Mouse (Mus musculus) CH12.LX (cell line): Measurements from ENCODE around the gene Mrps14. TPM values are rescaled to one million over a fixed set of nuclear protein-coding genes. Genes with fewer than 3 reads are reported as not detected.

Source experiments
- DNase-seq: peaks from one replicate; pipeline ENCODE4 v3.0.0-alpha.2; 2013; ENCODE audit errors: extremely low read depth
- H3K27ac ChIP-seq: 2 replicates; pipeline ENCODE4 v1.5.1; 2012; ENCODE audit warnings: low read depth, mild to moderate bottlenecking, control low read depth, moderate library complexity; ENCODE audit not compliant: insufficient read depth
- H3K27me3 ChIP-seq: replicated peaks from 2 replicates; pipeline ENCODE3; 2012; ENCODE audit warnings: inconsistent platforms
- H3K36me3 ChIP-seq, 2 experiments: replicated peaks in 1 of 2; 2 replicates each; pipeline versions ENCODE3 to v1.6.1; 2012; ENCODE audit warnings: inconsistent platforms in 1 of 2, low read length in 1 of 2, mild to moderate bottlenecking in 1 of 2, mixed read lengths in 1 of 2, moderate library complexity in 1 of 2; ENCODE audit not compliant: control insufficient read depth in 1 of 2, insufficient read depth in 1 of 2
- H3K4me1 ChIP-seq, 2 experiments: 2 replicates each; pipeline ENCODE4 v1.6.1; 2012; ENCODE audit warnings: inconsistent platforms in 1 of 2, moderate library complexity in 1 of 2; ENCODE audit not compliant: insufficient read depth in 2 of 2, control insufficient read depth in 1 of 2
- H3K4me2 ChIP-seq: 2 replicates; pipeline ENCODE4 v1.6.1; 2012; ENCODE audit warnings: low read depth, mild to moderate bottlenecking, control low read depth; ENCODE audit not compliant: poor library complexity, insufficient read depth, severe bottlenecking
- H3K4me3 ChIP-seq, 3 experiments: fragments of 150-350 bp in 1 of 3; sonication (generic) in 1 of 3; replicated peaks in 1 of 3; 2 replicates each; pipeline versions ENCODE3 to v1.5.1; 2011 to 2012; ENCODE audit warnings: low read depth in 2 of 3, low read length in 2 of 3, mild to moderate bottlenecking in 2 of 3, moderate library complexity in 2 of 3, control low read depth in 1 of 3, improper control_type of control experiment in 1 of 3, inconsistent platforms in 1 of 3, mixed read lengths in 1 of 3; ENCODE audit not compliant: poor library complexity in 1 of 3
- H3K79me2 ChIP-seq: replicated peaks from 2 replicates; pipeline ENCODE4 v1.6.1; 2012; ENCODE audit warnings: mild to moderate bottlenecking, moderate library complexity; ENCODE audit not compliant: control insufficient read depth, poor library complexity, insufficient read depth, severe bottlenecking; ENCODE audit errors: extremely low read depth
- H3K9ac ChIP-seq: 2 replicates; pipeline ENCODE4 v1.6.1; 2012; ENCODE audit warnings: low read depth, mild to moderate bottlenecking, control low read depth, moderate library complexity; ENCODE audit not compliant: insufficient read depth
- H3K9me3 ChIP-seq: replicated peaks from 2 replicates; pipeline ENCODE3; 2012; ENCODE audit warnings: low read length, inconsistent platforms, mixed read lengths
- BHLHE40 ChIP-seq: IDR thresholded peaks from 2 replicates; pipeline ENCODE4 v1.6.1; 2011; ENCODE audit warnings: mild to moderate bottlenecking, low read depth, low read length, improper control_type of control experiment
- CHD1 ChIP-seq: IDR thresholded peaks from 2 replicates; pipeline ENCODE4 v1.6.1; 2012; ENCODE audit warnings: low read depth, low read length, improper control_type of control experiment, inconsistent platforms
- CHD2 ChIP-seq: IDR thresholded peaks from 2 replicates; pipeline ENCODE4 v1.6.1; 2011; ENCODE audit warnings: low read length, improper control_type of control experiment
- CTCF ChIP-seq, 2 experiments: IDR thresholded peaks in 1 of 2; conservative IDR thresholded peaks in 1 of 2; 2 replicates each; pipeline ENCODE4 v1.5.1; 2011 to 2012; ENCODE audit warnings: low read depth in 2 of 2, low read length in 2 of 2, improper control_type of control experiment in 1 of 2, inconsistent platforms in 1 of 2, mild to moderate bottlenecking in 1 of 2, moderate library complexity in 1 of 2
- E2F4 ChIP-seq: IDR thresholded peaks from 2 replicates; pipeline ENCODE4 v1.6.1; 2011; ENCODE audit warnings: low read depth, low read length, improper control_type of control experiment; ENCODE audit not compliant: insufficient replicate concordance
- ELF1 ChIP-seq: IDR thresholded peaks from 2 replicates; pipeline ENCODE4 v1.6.1; 2014; ENCODE audit warnings: low read depth, mild to moderate bottlenecking, inconsistent platforms, low read length, improper control_type of control experiment
- EP300 ChIP-seq: IDR thresholded peaks from 2 replicates; pipeline ENCODE4 v1.6.1; 2011; ENCODE audit warnings: low read length, improper control_type of control experiment
- ETS1 ChIP-seq: conservative IDR thresholded peaks from 2 replicates; pipeline ENCODE4 v1.6.1; 2012; ENCODE audit warnings: low read depth, mild to moderate bottlenecking, inconsistent platforms, low read length, improper control_type of control experiment, moderate library complexity
- GABPA ChIP-seq: IDR thresholded peaks from 2 replicates; pipeline ENCODE4 v1.6.1; 2012; ENCODE audit warnings: low read depth, low read length, improper control_type of control experiment, inconsistent platforms; ENCODE audit not compliant: insufficient replicate concordance
- HCFC1 ChIP-seq: IDR thresholded peaks from 2 replicates; pipeline ENCODE4 v1.6.1; 2012; ENCODE audit warnings: low read depth, mild to moderate bottlenecking, inconsistent platforms, low read length, improper control_type of control experiment
- IRF4 ChIP-seq: IDR thresholded peaks from 2 replicates; pipeline ENCODE4 v1.6.1; 2014; ENCODE audit warnings: low read depth, mild to moderate bottlenecking, inconsistent platforms, low read length, improper control_type of control experiment
- JUN ChIP-seq: IDR thresholded peaks from 2 replicates; pipeline ENCODE4 v1.6.1; 2011; ENCODE audit warnings: low read depth, mild to moderate bottlenecking, low read length, improper control_type of control experiment, moderate library complexity; ENCODE audit not compliant: insufficient read depth
- JUND ChIP-seq: conservative IDR thresholded peaks from 2 replicates; pipeline ENCODE4 v1.6.1; 2011; ENCODE audit warnings: low read depth, low read length, improper control_type of control experiment
- KAT2A ChIP-seq: IDR thresholded peaks from 2 replicates; pipeline ENCODE4 v1.6.1; 2012; ENCODE audit warnings: low read length, improper control_type of control experiment, inconsistent platforms; ENCODE audit not compliant: insufficient replicate concordance
- MAFK ChIP-seq: IDR thresholded peaks from 2 replicates; pipeline ENCODE4 v1.6.1; 2011; ENCODE audit warnings: low read length, improper control_type of control experiment; ENCODE audit not compliant: insufficient replicate concordance
- MAZ ChIP-seq: IDR thresholded peaks from 2 replicates; pipeline ENCODE4 v1.6.1; 2012; ENCODE audit warnings: low read depth, mild to moderate bottlenecking, inconsistent platforms, low read length, improper control_type of control experiment, moderate library complexity
- MEF2A ChIP-seq: IDR thresholded peaks from 2 replicates; pipeline ENCODE4 v1.6.1; 2014; ENCODE audit warnings: low read depth, mild to moderate bottlenecking, inconsistent platforms, low read length, improper control_type of control experiment, borderline replicate concordance
- MYC ChIP-seq: IDR thresholded peaks from 2 replicates; pipeline ENCODE4 v1.6.1; 2011; ENCODE audit warnings: low read depth, mild to moderate bottlenecking, improper control_type of control experiment, low read length
- NRF1 ChIP-seq: IDR thresholded peaks from 2 replicates; pipeline ENCODE4 v1.6.1; 2014; ENCODE audit warnings: low read depth, mild to moderate bottlenecking, inconsistent platforms, low read length, improper control_type of control experiment, moderate library complexity
- PAX5 ChIP-seq: IDR thresholded peaks from 2 replicates; pipeline ENCODE4 v1.6.1; 2012; ENCODE audit warnings: low read length, inconsistent platforms, mixed read lengths
- POLR2A ChIP-seq: IDR thresholded peaks from 2 replicates; pipeline ENCODE4 v1.6.1; 2011; ENCODE audit warnings: low read depth, mild to moderate bottlenecking, improper control_type of control experiment, low read length
- POLR2AphosphoS2 ChIP-seq: IDR thresholded peaks from 2 replicates; pipeline ENCODE4 v1.6.1; 2011; ENCODE audit warnings: low read depth, low read length, improper control_type of control experiment
- RCOR1 ChIP-seq: conservative IDR thresholded peaks from 2 replicates; pipeline ENCODE4 v1.6.1; 2012; ENCODE audit warnings: low read depth, mild to moderate bottlenecking, inconsistent platforms, low read length, improper control_type of control experiment
- SIN3A ChIP-seq: IDR thresholded peaks from 2 replicates; pipeline ENCODE4 v1.6.1; 2012; ENCODE audit warnings: low read length, improper control_type of control experiment, inconsistent platforms
- SMC3 ChIP-seq: IDR thresholded peaks from 2 replicates; pipeline ENCODE4 v1.6.1; 2011; ENCODE audit warnings: low read depth, low read length, improper control_type of control experiment
- TBP ChIP-seq: conservative IDR thresholded peaks from 2 replicates; pipeline ENCODE4 v1.6.1; 2011; ENCODE audit warnings: low read depth, low read length, improper control_type of control experiment
- UBTF ChIP-seq: IDR thresholded peaks from 2 replicates; pipeline ENCODE4 v1.6.1; 2012; ENCODE audit warnings: low read depth, mild to moderate bottlenecking, inconsistent platforms, low read length, improper control_type of control experiment, moderate library complexity
- USF2 ChIP-seq: conservative IDR thresholded peaks from 2 replicates; pipeline ENCODE4 v1.6.1; 2011; ENCODE audit warnings: low read depth, low read length, improper control_type of control experiment
- ZC3H11A ChIP-seq: IDR thresholded peaks from 2 replicates; pipeline ENCODE4 v1.6.1; 2012; ENCODE audit warnings: low read depth, mild to moderate bottlenecking, inconsistent platforms, low read length, improper control_type of control experiment
- ZKSCAN1 ChIP-seq: IDR thresholded peaks from 2 replicates; pipeline ENCODE4 v1.6.1; 2012; ENCODE audit warnings: low read depth, inconsistent platforms, low read length, improper control_type of control experiment, borderline replicate concordance
- ZMIZ1 ChIP-seq: IDR thresholded peaks from 2 replicates; pipeline ENCODE4 v1.6.1; 2012; ENCODE audit warnings: low read depth, mild to moderate bottlenecking, inconsistent platforms, low read length, improper control_type of control experiment
- dilution Hi-C: fragments of 300-500 bp; cut with MboI; formaldehyde crosslinking; loops from 2 replicates; pipeline ENCODE4 v1.14.3; 2020; ENCODE audit warnings: low sequenced_read_pairs; ENCODE audit not compliant: extremely low pct_unique_long_range_greater_than_20kb, extremely low pct_ligation_motif_present
- in situ Hi-C: fragments of 300-500 bp; cut with MboI; formaldehyde crosslinking; loops from 3 replicates; pipeline ENCODE4 v1.14.3; 2019; ENCODE audit warnings: low sequenced_read_pairs, low pct_ligation_motif_present, low pct_unique_long_range_greater_than_20kb, mixed read lengths
- polyA plus RNA-seq: library from polyadenylated mRNA; unstranded; fragments of >175 nt; gene quantifications from 2 replicates; pipeline ENCODE4 v1.2.1, GENCODE M21; 2012; ENCODE audit warnings: low read depth; ENCODE audit not compliant: insufficient read length
- total RNA-seq, 2 experiments: library from RNA; depleted of rRNA; stranded (reverse); fragments of 300-350 nt in 1 of 2; fragments of >200 nt in 1 of 2; gene quantifications; 2 replicates each; pipeline ENCODE4 v1.2.3; 2012 to 2014

Mrps14 gene
- total and polyA plus RNA-seq, 3 experiments, result 103 to 142 (median 106) TPM

DNA sequence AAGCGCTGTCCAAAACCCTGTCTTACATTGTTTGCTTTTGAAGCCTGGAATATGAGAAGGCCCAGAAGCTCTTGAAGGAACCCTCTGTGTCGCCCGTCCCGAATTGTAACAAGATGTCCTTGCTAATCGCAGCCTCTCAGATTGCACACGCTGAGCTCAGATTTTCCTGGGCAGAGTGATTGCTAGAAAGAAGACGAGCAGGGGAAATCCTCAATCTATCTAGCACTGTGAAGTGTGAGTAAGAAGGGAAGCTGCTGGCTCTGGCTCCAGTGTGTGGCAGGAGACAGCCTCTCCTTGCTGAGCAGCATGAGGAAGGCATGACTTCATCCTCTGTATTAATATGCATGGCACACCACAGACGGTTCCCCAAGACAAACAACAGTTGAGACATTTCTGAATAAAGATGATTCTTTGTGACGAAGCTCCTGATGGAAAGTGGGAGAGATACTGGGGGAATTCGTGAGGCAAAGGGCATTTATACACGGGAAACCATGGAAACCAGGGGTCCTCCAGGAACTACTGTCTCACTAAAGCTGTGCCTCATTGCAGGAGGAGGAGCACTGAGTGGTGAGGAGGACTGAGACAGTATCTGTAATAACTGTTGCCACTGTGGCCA is 45.6 kb upstream of the Mrps14 start (continued):
- TF ChIP-seq SIN3A (peak; percentile 37; the same call in 1 of the 2 replicates), JUN (peak; percentile 70), CHD2 (0 out of 2 replicates have a peak, but pooled peaks have one; percentile 41), TBP (no peak), ELF1 (peak; percentile 25; the same call in 1 of the 2 replicates), ETS1 (peak; percentile 88), GABPA (no peak), POLR2AphosphoS2 (no peak)

GRCm38 (mm10) chr1:160150726-160151125 is 44.3 kb upstream of the Mrps14 start:
- H3K27me3 ChIP-seq, result peaks cover 2% of the 10 kb centered on the region
- 0 out of 2 replicates have a peak overlapping the region, but pooled peaks have one; percentile 35 for H3K27ac ChIP-seq
- TF ChIP-seq ZC3H11A (no peak), TBP (no peak), JUND (peak; percentile 87), ETS1 (peak; percentile 79), MAFK (0 out of 2 replicates have a peak, but pooled peaks have one; percentile 59), MAZ (no peak), NRF1 (no peak), JUN (peak; percentile 91), RCOR1 (no peak), CHD1 (no peak), PAX5 (no peak), KAT2A (no peak), SMC3 (no peak), IRF4 (peak; percentile 62), MEF2A (peak; percentile 80; the same call in 1 of the 2 replicates), BHLHE40 (peak; percentile 77), CHD2 (0 out of 2 replicates have a peak, but pooled peaks have one; percentile 27), CTCF (conservative IDR thresholded peaks at IDR 0.05 in 1 of 2, IDR thresholded peaks at IDR 0.05 in 1 of 2; ENCODE audit: low read depth in 2 of 2, low read length in 2 of 2) (no peak), USF2 (no peak), SIN3A (0 out of 2 replicates have a peak, but pooled peaks have one; percentile 28), POLR2AphosphoS2 (no peak), POLR2A (no peak), MYC (peak; percentile 25; the same call in 1 of the 2 replicates), E2F4 (no peak), EP300 (peak; percentile 84), HCFC1 (no peak), ZMIZ1 (no peak), ZKSCAN1 (peak; percentile 54; the same call in 1 of the 2 replicates), UBTF (no peak)
- TF ChIP-seq, all 38 proteins: peak for 12
- Histone ChIP-seq H3K79me2 (no peaks in the 10 kb centered on the region), H3K9ac (peak overlapping the region; percentile 13; the same call in 1 of the 2 replicates), H3K36me3 (no peaks in the 10 kb centered on the region), H3K9me3 (no peaks in the 10 kb centered on the region), H3K4me1 (peaks cover 19 to 35% of the 10 kb centered on the region in 2 experiments), H3K4me3 (no peak overlapping the region), H3K4me2 (peak overlapping the region; percentile 79)
- in situ Hi-C loops (no loop called here), dilution Hi-C loops (no loop called here)
- peak; percentile 72 for DNase-seq
